Mouse (Mus musculus): ENCODE data around the gene Arhgef25. TPM values are rescaled to one million over a fixed set of nuclear protein-coding genes. Genes with fewer than 3 reads are reported as not detected.

Gene Arhgef25
- total RNA-seq (2021) = 10 to 100 TPM; 40.4 to 43.0 TPM
- long read RNA-seq, experiment 1, partial matches to known transcripts = 1 of 10 reads
- long read RNA-seq, experiment 1, other reads (novel, unspliced or antisense) = 5 of 10 reads
- long read RNA-seq, experiment 2, transcript Arhgef25-201 (16 exons, 2,218 nt) = major isoform, 7 of 19 reads
- long read RNA-seq, experiment 2, partial matches to known transcripts = 3 of 19 reads
- long read RNA-seq, experiment 2, other reads (novel, unspliced or antisense) = 6 of 19 reads

DNA sequence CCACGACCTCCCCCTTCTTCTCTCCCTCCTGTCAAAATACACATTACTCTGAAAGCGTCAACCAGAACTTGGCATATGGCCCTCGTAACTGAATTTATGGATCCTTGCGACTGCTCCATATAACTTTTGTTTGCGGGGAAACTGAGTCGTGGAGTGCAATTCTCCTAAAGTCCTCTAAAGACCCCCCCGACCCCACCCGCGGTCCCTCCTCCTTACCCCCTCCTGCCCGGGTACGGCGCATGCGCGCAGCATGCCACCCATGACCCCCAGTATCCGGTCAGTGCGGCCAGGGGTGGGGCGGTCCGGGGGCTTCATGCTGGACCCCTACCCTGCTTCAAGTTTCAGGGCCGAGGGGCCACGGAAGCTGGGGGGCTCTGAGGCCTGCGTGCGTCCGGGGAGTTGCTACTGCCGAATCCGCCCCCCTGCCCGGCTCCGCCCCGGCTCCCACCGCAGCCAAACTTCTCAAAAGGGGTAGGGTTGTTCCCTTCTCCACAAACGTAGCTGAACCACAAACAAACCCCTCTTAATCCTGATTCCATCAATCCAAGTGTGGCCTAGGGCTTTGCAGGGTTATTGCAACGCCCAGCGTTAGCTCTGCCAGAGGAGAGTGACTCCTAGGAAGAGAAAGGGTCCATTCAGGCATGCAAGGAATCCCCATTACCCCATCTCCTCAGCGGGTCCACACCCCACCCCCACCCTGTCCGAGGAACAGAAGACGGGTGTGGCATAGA lies at the start of gene Arhgef25:
Gene Arhgef25, minus strand, starts transcription at position 433 of the 731 bp plus-strand sequence.
- DNase-seq (ENCODE audit: low spot score in 2 of 2) = peak; percentile 62 to 69

DNA sequence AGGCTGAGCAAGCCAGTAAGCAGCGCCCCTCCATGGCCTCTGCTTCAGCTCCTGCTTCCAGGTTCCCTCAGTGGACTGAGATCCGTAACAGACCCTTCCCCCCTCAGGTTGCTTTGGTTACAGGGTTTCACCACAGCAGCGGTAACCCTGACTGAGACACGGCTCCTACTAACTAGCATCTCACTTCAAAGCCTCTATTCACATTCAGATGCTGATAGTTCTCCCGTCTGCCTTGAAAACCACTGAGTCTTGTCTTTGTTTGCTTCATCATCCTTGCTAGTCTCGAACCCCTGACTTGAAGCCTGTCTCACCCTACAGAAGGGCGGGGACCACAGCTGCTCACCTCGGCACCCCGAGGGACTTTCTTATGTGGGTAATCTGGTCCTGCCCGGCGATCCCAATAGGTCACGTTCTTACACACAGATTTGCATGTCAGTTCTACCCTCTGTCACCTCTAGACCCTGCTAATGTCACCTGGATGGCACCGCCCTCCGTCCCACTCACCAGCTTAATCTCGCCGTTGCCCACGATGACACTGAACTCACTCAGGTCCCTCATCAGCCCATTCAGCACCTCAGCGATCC lies 48.5 kb upstream of the Arhgef25 start:
- no peak for DNase-seq (ENCODE audit: low spot score in 2 of 2)

DNA sequence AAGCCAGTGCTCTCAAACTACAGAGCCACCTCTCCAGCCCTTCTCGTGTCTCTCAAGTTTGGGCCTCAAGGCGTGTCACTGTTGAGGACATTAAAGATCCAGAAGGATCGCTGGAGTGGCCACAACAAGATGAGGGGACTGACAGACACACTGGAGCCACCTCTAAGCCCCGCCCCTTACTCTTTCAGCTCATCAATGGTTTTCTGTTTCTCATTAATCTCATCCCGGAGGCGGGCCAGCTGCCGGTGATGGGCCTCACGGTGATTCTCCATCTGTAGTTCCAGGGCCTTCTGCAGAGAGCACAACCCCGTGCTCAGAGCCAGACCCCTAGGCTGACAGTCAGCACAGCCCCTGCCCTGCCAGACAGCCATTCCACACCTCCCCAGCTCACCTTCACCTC lies 46.7 kb upstream of the Arhgef25 start:
- DNase-seq (ENCODE audit: low spot score in 2 of 2) = no peak

- DNase-seq (ENCODE audit: low spot score in 2 of 2) = no peak
These were observed 43.3 kb upstream of the Arhgef25 start for GRCm38 (mm10) chr10:127233141-127233540.

- no peak for DNase-seq (ENCODE audit: low spot score in 2 of 2)
These were observed 41.9 kb upstream of the Arhgef25 start for GRCm38 (mm10) chr10:127231741-127232140.

DNA sequence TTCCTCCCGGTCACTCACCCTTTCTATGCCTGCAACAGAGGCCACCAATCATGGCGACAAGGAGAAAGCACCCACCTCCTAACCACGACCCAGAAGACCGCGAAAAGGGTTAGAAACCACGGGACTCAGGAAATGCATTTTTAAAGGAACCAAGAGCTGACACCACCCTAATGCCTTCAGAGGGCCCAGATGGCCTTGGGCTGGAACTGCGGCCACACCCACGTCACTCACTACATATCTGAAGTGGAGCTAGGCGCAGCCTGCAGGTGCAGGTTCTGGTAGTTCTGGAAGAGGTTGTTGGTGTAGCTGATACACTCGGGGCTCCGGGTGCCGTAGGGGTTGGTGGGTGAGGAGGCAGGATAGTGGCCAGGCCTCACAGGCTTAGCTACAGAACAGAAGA lies 40.8 kb upstream of the Arhgef25 start:
- DNase-seq (ENCODE audit: low spot score in 2 of 2) = no peak

DNA sequence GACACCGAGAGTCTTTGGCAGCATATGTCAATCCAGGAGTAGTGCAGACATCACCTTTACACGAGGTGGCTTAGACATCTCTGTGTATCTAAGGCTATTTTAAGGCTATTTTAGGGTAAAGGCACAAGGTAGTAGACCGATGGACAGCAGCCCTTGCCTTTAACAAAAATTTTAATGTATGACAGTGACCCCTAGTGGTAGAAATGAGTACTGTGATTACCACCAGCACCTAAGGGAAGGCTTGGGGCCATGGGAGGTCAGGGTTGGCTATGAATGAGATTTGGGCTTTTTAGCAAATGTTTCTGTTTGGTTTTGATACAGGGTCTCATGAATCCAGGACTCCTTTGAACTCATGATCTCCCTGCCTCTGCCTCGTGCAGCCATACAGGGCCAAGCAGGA lies 39.0 kb upstream of the Arhgef25 start:
- no peak for DNase-seq (ENCODE audit: low spot score in 2 of 2)

- DNase-seq (ENCODE audit: low spot score in 2 of 2) = no peak
These were observed 37.3 kb upstream of the Arhgef25 start for GRCm38 (mm10) chr10:127227163-127227562.

GRCm38 (mm10) chr10:127226318-127226895 lies 36.5 kb upstream of the Arhgef25 start:
- no peak for DNase-seq (ENCODE audit: low spot score in 2 of 2)

DNA sequence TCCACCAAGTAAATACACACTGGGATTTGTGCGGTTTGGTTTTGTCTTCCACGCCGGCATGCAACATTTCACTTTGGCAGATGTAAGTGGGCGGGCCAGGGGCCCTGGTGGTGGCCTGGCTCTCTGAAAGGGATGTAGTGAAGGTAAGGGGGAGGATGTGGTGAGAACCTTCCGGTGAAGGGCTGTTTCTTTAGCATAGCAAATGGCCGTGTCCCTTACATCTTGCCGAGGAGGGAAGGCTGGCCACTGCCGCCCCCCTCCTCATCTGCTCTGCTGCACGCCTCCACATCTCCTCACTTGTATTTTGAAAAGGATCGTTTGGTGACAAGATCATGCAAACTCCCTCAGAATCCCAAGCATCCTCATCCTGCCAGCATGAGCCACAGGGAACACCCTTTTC lies 35.8 kb upstream of the Arhgef25 start:
- no peak for DNase-seq (ENCODE audit: low spot score in 2 of 2)

GRCm38 (mm10) chr10:127225213-127225612 lies 35.3 kb upstream of the Arhgef25 start:
- DNase-seq (ENCODE audit: low spot score in 2 of 2) = no peak

- DNase-seq (ENCODE audit: low spot score in 2 of 2) = no peak
These were observed 28.5 kb upstream of the Arhgef25 start for GRCm38 (mm10) chr10:127218339-127218738.

DNA sequence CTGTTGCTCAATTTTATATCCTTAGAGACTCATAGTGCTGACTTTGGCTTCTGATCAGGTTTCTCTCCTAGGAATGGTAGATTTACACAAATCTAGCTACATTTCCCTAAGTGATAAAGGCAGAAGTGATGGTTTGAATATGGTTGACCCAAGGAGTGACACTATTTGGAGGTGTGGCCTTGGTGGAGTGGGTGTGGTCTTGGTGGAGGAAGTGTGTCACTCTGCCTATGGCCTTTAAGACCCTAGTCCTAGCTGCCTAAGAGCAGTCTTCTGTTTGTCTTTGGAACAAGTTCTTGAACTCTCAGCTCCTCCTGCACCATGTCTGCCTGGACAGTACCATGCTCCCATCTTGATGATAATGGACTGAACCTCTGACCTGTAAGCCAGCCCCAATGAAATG lies 27.3 kb upstream of the Arhgef25 start:
- DNase-seq (ENCODE audit: low spot score in 2 of 2) = no peak

- DNase-seq (ENCODE audit: low spot score in 2 of 2) = no peak
These were observed 26.6 kb upstream of the Arhgef25 start for GRCm38 (mm10) chr10:127216456-127216855.

GRCm38 (mm10) chr10:127214422-127214803 lies 24.5 kb upstream of the Arhgef25 start:
- DNase-seq (ENCODE audit: low spot score in 2 of 2) = no peak

DNA sequence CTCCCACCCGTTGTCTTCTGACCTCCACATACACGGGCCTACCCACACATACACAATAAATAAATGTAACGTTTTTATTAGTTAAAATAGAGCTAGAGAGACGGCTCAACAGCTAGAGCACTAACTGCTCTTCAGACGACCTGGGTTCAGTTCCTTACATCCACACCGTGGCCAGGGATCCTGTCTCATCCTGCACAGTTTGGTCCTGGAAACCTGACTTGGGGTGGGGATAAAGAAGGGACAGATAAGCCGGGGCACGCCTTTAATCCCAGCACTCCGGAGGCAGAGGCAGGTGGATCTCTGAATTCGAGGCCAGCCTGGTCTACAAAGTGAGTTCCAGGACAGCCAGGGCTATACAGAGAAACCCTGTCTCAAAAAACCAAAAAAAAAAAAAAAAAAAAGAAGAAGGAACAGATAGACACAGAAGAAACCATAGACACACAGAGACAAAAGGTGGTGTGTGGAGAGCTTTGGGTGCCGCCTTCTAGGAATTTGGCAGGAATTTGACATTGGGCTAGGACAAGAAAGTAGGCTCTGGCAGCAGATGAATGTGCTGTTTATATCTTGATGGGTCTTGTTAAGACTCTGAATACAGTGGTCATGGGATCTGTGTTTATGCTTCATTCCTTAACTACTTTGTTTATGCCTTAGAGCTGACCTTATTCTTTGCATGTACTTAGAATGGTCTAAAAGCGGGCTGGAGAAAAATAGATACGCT lies 24.0 kb upstream of the Arhgef25 start:
- DNase-seq (ENCODE audit: low spot score in 2 of 2) = no peak

DNA sequence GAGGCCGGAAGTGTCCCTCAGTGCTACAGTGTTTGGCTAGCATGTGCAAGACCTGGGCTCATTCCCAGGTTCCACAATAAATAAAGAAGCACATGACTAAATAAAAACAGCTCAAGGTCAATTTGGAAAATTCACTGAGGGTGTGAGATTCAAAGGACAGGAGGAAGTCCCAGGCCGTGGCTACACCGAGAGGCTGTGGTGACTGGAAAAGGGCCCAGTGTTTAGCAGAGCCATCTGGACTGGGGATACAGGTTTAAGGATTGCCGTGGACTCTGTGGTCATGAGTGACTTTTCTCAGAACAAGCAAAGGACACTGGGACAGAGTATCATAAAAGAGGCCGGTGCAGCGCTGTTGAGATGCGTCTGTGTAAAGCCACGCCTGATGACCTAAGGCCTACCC lies 23.4 kb upstream of the Arhgef25 start:
- no peak for DNase-seq (ENCODE audit: low spot score in 2 of 2)

DNA sequence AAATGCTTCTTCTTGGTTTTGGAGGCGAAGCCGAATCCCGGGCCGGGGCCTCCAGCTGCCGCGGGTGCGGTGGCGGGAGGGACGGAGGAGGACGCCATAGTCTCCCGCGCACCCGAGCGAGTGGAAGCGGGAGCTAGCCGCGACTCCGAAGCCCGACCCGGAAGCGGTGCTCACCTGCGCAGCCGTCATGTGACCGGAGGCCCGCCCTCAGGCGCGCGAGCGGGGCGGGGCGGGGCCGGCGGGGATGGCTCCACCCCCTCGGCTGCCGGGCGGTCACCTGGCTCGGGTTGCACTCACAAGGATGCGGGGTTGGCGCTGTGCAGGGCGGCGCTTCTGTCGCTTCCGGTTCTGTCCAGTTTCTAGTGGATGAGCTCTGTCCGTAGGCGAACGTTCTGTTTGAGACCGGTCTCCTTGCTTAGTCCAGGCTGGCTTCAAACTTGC lies 21.6 kb upstream of the Arhgef25 start, which contains the start of gene Pip4k2c:
Gene Pip4k2c, minus strand, starts transcription at position 172 of the 441 bp plus-strand sequence.
- DNase-seq (ENCODE audit: low spot score in 2 of 2) = peak; percentile 79 to 83

GRCm38 (mm10) chr10:127210961-127211405 lies 21.1 kb upstream of the Arhgef25 start:
- DNase-seq (ENCODE audit: low spot score in 2 of 2) = peak; percentile 30 to 50

- no peak for DNase-seq (ENCODE audit: low spot score in 2 of 2)
These were observed 20.2 kb upstream of the Arhgef25 start for GRCm38 (mm10) chr10:127209928-127210570.

GRCm38 (mm10) chr10:127208921-127209320 lies 19.0 kb upstream of the Arhgef25 start:
- DNase-seq (ENCODE audit: low spot score in 2 of 2) = no peak
